Mouse (Mus musculus): ENCODE results near the gene Shtn1.

Shtn1 gene

DNA sequence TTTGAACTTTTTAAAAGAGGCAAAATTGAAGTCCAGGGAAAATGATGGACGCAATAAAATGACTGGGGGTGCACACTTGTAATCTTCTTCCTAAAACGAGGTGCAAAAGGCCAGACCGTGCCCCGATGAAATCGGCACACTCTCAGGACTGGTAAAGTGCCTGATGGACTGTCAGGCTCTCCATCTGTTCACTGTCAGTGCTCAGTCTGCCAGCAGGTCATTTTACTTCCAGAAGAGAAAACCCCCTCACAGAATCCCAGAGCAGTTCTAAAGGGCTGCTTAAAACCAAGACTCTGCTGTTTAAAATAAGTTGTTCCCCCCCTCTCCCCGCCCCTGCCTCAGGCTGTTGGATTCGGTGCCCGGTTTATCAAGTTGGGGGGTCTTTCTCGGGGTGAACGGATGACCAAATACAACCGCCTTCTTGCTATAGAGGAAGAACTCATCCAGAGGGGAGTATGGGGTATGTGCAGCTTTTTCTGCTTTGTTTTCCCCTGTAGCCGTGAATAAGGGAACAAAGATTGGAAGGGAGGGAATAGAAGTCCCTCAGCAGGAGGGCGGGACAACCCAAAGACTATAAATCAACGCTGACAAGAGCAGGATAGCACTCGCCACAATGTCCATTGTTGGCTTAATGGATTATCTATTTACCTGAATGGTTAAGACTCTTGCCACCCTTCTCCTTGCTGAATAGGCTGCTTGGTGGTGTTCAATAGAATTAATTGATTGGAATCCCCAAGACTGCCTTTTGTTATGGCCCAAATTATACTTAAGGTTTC, 107.0 kb downstream of the Shtn1 start:
- no peak for DNase-seq

DNA sequence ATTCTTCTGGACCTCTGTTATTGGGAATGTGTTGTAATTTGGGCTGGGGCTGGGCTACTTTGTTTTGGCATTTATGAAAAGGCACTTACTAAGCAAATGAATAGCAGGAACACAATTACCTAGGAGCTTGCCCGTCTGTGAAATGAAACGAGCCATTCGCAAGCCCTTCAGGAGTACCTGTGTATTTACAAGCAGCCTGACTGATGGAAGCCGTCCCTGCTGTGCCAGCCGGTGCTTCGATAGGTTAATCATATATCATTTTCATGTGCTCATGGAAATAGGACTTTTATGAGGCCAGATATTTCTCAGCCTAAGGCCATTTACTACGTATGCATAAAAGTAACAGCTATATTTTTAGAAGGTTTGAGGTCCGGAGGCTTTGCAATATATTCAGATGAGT, 112.9 kb downstream of the Shtn1 start:
- DNase-seq, result no peak

DNA sequence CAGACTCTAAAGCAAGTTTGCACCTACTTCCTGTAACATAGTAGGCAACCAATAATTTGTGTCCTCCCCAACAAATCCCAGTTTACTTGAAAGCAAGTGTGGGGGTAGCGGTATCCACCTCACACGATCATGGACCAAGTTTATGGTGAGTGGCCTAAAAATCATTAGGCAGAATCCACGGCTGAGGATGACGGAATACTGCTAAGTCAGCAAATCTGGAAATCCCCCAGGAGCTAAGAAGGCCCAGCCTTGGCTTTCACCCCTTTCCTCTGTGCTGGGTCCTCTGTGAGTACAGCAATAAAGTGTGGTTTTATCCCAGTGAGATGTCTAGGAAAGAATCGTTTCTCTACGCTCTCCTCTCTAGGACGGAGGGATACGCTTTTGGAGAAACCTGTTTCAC, 121.1 kb downstream of the Shtn1 start:
- no peak for DNase-seq

DNA sequence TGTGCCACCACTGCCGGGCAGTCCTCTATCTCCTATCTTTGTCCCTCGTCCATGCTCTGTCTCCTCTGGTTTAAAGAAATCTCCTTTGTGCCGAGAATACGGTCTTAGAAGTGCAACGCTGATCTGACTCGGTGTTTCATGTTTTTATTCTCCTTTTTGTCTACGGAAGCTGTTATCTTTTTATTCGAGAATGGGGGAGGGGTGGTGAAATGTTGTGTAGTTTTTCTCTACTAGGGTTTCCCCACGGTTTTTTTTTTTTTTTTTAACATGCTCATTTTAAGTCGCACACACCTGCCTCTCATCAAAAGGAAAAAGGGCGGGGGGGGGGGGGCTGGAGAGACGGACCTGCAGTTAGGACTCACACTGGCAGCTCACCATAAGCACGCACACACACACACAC, 123.7 kb downstream of the Shtn1 start:
- DNase-seq, result no peak

DNA sequence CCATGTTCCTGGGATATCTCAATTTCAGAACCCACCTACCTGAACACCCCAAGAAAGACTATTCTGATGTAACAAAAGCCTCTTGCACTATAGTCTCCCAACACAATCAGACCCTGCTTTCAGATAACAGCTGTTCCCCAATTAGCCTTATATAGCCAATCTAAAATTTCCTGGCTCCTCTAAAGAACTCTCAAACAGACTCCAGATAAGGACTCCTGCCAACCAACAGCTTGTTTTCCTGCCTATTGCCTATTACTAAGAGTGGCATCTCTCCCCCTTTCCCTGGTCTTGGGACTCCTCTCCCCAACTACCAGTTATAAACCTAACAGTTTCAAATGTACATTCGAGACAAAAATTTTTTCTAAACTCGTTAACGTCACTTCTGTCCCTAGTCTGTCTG, 124.4 kb downstream of the Shtn1 start:
- DNase-seq, result no peak

DNA sequence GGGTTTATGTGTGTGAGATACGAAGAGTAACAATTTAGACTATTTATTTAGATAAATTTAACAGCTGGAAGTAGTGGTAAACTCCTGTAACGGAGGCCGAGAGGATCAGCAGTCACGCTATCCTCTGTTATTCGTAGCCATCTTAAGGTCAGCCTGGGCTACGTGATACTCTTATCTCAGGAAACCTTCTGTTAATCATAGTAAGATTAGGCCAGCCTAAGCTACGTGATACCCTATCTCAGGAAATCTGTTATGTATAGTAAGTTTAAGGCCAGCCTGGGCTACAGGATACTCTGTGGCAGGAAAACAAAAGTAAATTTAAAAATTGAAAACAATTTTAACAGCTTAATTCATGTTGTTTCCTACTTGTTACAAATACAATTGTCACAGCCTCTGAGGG, 129.9 kb downstream of the Shtn1 start:
- DNase-seq, result no peak

DNA sequence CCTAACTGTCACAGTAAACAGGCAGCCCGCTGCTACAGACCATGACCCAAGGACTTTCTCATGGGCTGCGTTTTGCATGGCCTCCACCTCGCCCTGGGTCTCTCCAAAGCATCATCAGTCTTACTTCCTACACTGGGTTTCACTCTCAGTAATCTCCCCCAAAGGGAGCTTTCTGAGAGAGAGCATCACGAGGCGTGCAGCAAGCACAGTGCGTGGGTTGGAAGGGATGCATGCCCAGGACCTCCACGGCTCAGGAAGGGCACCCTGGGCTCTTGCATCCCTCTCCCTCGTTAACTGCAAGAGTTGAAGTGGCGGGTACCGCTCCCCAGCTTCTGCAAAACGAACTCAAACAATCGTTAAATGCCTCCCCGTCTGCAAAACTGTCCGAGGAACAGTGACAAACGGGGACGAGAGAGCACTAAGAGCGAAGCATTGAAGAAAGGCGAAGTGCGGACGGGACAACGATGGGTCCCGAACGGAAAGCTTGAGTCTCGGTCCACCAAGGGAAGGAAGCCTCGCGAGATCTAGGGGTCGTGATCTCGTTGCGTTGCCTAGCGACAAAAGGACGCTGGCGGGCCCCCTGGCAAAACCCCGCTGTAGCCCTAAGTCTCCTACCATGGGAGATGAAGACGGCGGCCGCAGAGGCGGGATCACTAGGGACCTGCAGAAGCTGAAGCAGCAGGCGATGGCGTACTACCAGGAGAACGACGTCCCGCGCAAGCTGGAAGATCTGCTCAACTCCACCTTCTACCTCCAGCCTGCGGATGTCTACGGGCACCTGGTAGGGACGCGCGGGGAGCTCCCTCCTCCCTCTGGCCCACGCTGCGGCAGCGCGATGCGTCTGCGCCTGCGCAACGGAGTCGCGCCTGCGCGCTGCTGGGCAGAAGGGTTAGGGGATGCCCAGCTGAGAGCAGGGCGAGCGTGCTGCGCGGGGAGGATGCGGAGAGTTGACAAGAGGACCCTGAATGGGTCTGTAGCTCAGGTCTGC, 132.8 kb downstream of the Shtn1 start, which contains the start of the genes Eno4 and Hspa12a:
Eno4 (plus strand) TSS at position 585 of the 988 bp plus-strand sequence.
Hspa12a (minus strand) TSS at position 814 of the 988 bp plus-strand sequence.
- DNase-seq, result peak; percentile 94

DNA sequence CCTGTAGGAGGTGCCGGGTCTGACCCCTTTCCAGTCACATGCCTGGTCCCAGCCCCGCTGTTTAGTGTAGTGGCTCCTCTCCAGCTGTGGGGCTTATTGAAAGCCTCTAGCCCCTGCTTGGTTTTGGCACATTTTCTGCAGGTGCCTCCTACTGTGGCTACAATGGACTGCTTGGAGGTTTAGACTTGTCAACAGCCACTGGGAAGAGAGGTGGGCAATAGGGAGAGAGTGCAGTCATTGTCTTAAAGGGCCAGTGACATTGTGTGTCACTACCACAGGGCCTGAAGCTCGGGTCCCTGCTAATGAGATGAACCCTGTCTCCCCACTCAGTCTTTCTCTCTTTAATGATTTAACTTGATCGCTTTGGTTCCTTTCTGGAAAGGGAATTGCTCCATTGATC, 142.8 kb downstream of the Shtn1 start:
- no peak for DNase-seq

DNA sequence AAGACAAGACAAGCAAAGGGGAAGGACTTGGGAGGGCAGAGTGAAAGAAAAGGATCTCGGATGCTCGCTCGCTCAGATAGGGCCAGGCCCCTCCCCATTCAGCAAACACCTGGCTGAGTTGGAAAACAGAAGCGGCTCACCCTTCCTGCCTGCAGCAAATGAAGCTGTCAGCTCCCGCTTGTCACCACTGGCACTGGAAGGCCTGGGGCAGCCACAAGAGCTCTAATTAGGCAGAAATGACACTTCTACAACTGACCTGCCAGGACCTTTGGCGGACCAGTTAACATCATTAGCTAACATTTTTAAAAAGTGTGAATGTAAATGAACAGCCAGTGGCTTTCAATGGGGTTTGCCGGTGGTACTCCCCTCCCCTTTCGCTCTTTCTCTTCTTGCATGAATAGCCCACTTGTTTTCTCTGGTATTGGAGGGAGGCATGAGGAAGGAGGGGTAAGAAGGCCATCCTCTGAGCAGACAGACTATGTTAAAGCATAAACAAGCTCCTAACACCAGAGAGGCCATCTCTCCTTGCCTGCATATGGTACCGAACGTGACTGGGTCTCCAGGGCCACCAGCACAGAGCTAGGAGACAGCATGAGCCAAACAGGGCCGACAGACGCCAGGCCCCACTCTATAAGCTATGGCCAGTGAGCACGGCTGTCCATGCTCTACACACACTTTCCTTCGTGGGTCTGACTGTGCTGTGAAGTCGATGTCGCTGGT, 144.7 kb downstream of the Shtn1 start:
- DNase-seq, result no peak

All from layer of hippocampus, adult 9-11 months (tissue).